Mouse (Mus musculus) megakaryocyte, embryonic 14.5 days (primary cell): ENCODE data around the gene Prss28. TPM values are rescaled to one million over a fixed set of nuclear protein-coding genes. Genes with fewer than 3 reads are reported as not detected.

Source experiments
- H3K27me3 ChIP-seq: replicated peaks from 2 replicates; pipeline ENCODE3; 2012; ENCODE audit warnings: inconsistent platforms
- H3K36me3 ChIP-seq: replicated peaks from 2 replicates; pipeline ENCODE3; 2012; ENCODE audit warnings: low read length, inconsistent platforms, mixed read lengths
- H3K4me1 ChIP-seq: 2 replicates; pipeline ENCODE4 v1.6.1; 2012; ENCODE audit warnings: inconsistent platforms
- H3K4me3 ChIP-seq: replicated peaks from 2 replicates; pipeline ENCODE3; 2012; ENCODE audit warnings: moderate library complexity, mild to moderate bottlenecking, inconsistent platforms
- H3K9me3 ChIP-seq: 2 replicates; pipeline ENCODE4 v1.6.1; 2012; ENCODE audit warnings: inconsistent platforms
- FLI1 ChIP-seq: IDR thresholded peaks from 2 replicates; pipeline ENCODE4 v1.6.1; 2012; ENCODE audit warnings: low read length, inconsistent platforms, mixed read lengths
- GATA1 ChIP-seq: IDR thresholded peaks from 3 replicates; pipeline ENCODE4 v1.6.1; 2012; ENCODE audit warnings: mixed read lengths, low read length, inconsistent platforms, borderline replicate concordance
- polyA plus RNA-seq: library from polyadenylated mRNA; stranded (reverse); fragments of >175 nt; gene quantifications from 2 replicates; pipeline ENCODE4 v1.2.3, GENCODE M21; 2012; ENCODE audit warnings: low replicate concordance; ENCODE audit not compliant: insufficient read depth

The Prss28 gene
- polyA plus RNA-seq, 1 experiment, result 0.68 TPM

DNA sequence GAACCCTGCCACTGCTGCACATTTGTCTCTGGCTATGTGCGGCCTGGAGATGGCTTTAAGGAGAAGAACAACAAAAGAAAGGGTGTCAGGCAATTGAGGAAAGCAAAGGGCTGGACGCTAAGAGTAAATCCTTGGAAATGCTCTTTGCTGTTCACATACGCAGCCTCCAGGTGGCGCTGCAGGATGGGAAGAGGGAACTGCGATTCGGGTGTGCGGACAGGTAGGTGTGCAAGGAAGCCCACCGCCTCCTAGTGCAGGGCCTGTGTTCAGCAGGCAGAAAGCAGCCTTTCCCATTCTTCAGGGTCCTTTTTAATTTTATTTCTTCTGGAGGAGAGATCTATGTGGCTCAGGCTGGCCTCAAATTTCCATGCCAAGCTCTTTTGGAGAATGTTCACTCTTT, 25.5 kb downstream of the Prss28 start:
- no peaks in the 10 kb centered on the region; the same call in 1 of the 2 replicates for H3K4me1 ChIP-seq
- H3K27me3 ChIP-seq, result peaks cover 78% of the 10 kb centered on the region
- no peaks in the 10 kb centered on the region for H3K36me3 ChIP-seq
- peaks cover 20% of the 10 kb centered on the region for H3K9me3 ChIP-seq
- no peak overlapping the region for H3K4me3 ChIP-seq
- TF ChIP-seq FLI1 (no peak), GATA1 (no peak)

DNA sequence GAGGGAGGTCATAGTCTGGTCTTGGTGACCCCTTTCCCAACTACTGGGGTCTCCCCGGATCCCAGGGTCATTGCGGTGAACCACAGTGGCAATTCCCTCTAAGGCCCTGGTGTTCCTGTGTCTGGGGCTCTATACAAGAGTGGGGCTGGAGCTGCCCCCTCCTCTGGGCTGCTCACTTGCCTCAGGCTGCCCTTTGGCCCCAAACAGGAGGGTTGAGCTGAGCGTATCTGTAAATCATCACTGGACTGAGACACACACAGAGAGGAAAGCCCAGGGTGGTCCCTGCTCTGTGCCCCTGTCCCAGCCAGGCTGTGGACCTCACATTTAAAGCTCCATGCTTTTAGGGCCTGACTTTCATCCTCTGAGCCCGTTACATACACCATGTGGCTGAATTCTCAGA, 29.8 kb downstream of the Prss28 start:
- no peak overlapping the region for H3K4me3 ChIP-seq
- H3K36me3 ChIP-seq, result no peaks in the 10 kb centered on the region
- no peaks in the 10 kb centered on the region for H3K4me1 ChIP-seq
- H3K27me3 ChIP-seq, result peaks cover 57% of the 10 kb centered on the region
- peaks cover 28% of the 10 kb centered on the region for H3K9me3 ChIP-seq
- TF ChIP-seq FLI1 (no peak), GATA1 (no peak)

DNA sequence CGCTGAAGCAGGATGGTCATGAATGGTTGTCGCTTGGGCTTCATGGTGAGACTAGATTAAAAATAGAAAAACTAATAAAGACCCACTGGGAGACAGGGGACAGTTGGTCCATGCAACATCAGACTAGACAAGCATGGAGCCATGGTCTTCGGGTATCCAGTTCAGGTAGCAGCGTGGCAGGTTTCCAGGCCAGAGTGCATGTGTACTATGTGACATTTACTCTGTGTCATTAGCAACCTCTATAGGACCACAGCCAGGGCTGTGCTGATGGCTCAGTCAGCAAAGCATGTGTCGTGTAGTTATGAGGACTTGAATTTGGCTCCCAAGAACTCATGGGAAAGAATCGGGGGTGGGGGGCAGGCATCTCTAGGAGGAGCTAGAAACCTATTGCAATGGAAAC, 31.6 kb downstream of the Prss28 start:
- no peaks in the 10 kb centered on the region for H3K4me1 ChIP-seq
- H3K36me3 ChIP-seq, result no peaks in the 10 kb centered on the region
- no peak for TF ChIP-seq FLI1
- peaks cover 56% of the 10 kb centered on the region for H3K27me3 ChIP-seq
- H3K9me3 ChIP-seq, result peaks cover 28% of the 10 kb centered on the region
- no peak overlapping the region for H3K4me3 ChIP-seq

DNA sequence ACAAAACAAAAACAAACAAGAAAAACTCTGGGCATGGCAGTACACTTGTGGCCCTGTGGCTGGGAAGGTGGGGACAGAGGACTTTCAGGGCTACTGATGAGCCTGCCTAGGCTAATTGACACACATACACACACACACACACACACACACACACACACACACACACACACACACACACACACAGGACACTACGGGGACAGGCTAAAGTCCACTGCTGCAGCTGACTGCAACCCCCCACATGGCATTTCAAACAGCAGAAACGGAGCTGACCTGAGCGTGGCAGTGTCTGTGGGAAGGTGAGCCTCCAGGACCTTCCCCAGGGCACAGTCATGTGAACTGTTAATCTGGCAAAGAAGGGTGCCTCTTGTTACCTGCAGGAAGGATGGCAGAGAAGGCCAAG, 33.0 kb downstream of the Prss28 start:
- peaks cover 59% of the 10 kb centered on the region for H3K27me3 ChIP-seq
- peaks cover 28% of the 10 kb centered on the region for H3K9me3 ChIP-seq
- no peak for TF ChIP-seq FLI1
- no peak for TF ChIP-seq GATA1
- H3K4me1 ChIP-seq, result no peaks in the 10 kb centered on the region
- H3K36me3 ChIP-seq, result no peaks in the 10 kb centered on the region
- H3K4me3 ChIP-seq, result no peak overlapping the region

DNA sequence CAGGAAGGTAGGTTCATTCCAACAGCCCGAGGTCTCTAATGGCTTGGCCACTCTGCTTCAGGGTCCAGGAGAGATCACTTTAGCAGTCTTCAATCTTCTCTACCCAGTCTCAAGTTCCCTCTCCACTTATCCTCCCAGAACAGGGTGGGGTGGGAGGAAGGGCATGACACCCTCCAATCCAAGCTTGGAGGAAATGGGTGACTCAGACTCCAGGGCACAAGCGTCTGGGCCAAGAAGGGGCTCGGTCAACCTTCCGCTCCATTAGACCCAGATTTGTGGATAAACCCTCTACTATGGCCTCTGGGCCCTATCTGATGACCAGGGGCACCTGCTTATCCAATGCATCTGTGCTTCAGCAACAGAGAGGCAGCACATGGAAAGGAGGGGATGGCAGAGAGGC, 37.0 kb downstream of the Prss28 start, which contains the start of gene Tpsab1:
Tpsab1 (minus strand) TSS at position 101 of the 400 bp plus-strand sequence.
- no peaks in the 10 kb centered on the region for H3K4me1 ChIP-seq
- no peak within 1 kb of the TSS for H3K4me3 ChIP-seq
- peaks cover 61% of the 10 kb centered on the region for H3K27me3 ChIP-seq
- no peaks in the 10 kb centered on the region for H3K9me3 ChIP-seq
- TF ChIP-seq FLI1, result no peak
- no peak for TF ChIP-seq GATA1
- no peaks in the 10 kb centered on the region for H3K36me3 ChIP-seq

DNA sequence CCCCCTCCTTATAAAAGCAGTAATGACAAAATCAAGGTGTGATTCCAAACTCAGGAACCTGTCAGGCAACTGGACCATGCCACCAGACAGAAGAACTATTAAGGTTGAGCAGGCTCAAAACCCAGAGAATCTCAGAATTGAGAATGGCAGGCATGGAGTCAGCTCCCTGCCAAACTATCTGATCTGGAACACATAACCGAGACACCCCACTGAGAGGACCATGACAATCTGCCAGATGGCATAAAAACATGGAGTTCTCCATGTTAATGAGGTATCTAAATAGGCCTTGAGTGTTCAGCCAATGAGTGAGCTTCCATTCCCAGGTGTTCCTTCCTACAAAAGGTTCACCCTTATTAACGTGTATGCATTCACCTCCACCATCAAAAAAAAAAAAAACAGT, 52.8 kb downstream of the Prss28 start:
- TF ChIP-seq FLI1, result no peak
- no peak for TF ChIP-seq GATA1
- Histone ChIP-seq H3K4me1 (no peaks in the 10 kb centered on the region), H3K9me3 (no peaks in the 10 kb centered on the region), H3K4me3 (no peak overlapping the region), H3K27me3 (peaks cover 35% of the 10 kb centered on the region), H3K36me3 (no peaks in the 10 kb centered on the region)

Other genes with a start within 250 kb of the Prss28 start
- gene Tmem204, start 225.1 kb upstream of the Prss28 start, polyA plus RNA-seq, result not detected in 2 replicates
- 9.1 and 27.2 TPM in 2 replicates for gene Telo2, start 192.7 kb upstream of the Prss28 start, polyA plus RNA-seq
- 0.12 TPM in 1 of 2 replicates, not detected in the other for gene Ptx4, start 187.9 kb upstream of the Prss28 start, polyA plus RNA-seq
- 17.8 and 22.0 TPM in 2 replicates for gene Clcn7, start 175.3 kb upstream of the Prss28 start, polyA plus RNA-seq
- not detected in 2 replicates for gene Ccdc154, start 146.2 kb upstream of the Prss28 start, polyA plus RNA-seq
- not detected in 2 replicates for gene Gm38655, start 133.2 kb upstream of the Prss28 start, polyA plus RNA-seq
- gene BC003965, start 124.1 kb upstream of the Prss28 start, polyA plus RNA-seq, result 31.5 and 33.2 TPM in 2 replicates
- gene Unkl, start 120.2 kb upstream of the Prss28 start, polyA plus RNA-seq, result 20.2 and 51.9 TPM in 2 replicates
- gene Gnptg, start 68.5 kb upstream of the Prss28 start, polyA plus RNA-seq, result 27.2 and 30.1 TPM in 2 replicates
- gene Tsr3, start 68.5 kb upstream of the Prss28 start, polyA plus RNA-seq, result 12.5 and 25.4 TPM in 2 replicates
- gene Baiap3, start 52.3 kb upstream of the Prss28 start, polyA plus RNA-seq, result 1.7 and 2.7 TPM in 2 replicates
- gene Ube2i, start 34.0 kb upstream of the Prss28 start, polyA plus RNA-seq, result 72.7 and 190 TPM in 2 replicates
- gene Prss34, start 10.3 kb upstream of the Prss28 start, polyA plus RNA-seq, result 1.5 and 34.1 TPM in 2 replicates
- gene Prss29, start 10.0 kb downstream of the Prss28 start, polyA plus RNA-seq, result not detected in 2 replicates
- gene Tpsab1, start 36.9 kb downstream of the Prss28 start, polyA plus RNA-seq, result 0.23 TPM in 1 of 2 replicates, not detected in the other
- gene Tpsb2, start 57.7 kb downstream of the Prss28 start, polyA plus RNA-seq, result 0.26 TPM in 1 of 2 replicates, not detected in the other
- not detected in 2 replicates for gene Tpsg1, start 60.6 kb downstream of the Prss28 start, polyA plus RNA-seq
- gene Cacna1h, start 125.1 kb downstream of the Prss28 start, polyA plus RNA-seq, result not detected in 2 replicates
- gene Tekt4, start 146.0 kb downstream of the Prss28 start, polyA plus RNA-seq, result not detected in 2 replicates
- gene Sstr5, start 188.6 kb downstream of the Prss28 start, polyA plus RNA-seq, result not detected in 2 replicates